ENCODE assay signal across 13 mouse cellular contexts in genomic region chr9:113738941-113739340, GRCm38 (mm10). TPM values are rescaled to one million over a fixed set of nuclear protein-coding genes. Genes with fewer than 3 reads are reported as not detected.
DNase-seq lines count a peak whose midpoint lies in the region; ATAC-seq and TF ChIP-seq lines count a peak whose summit lies in the region.
"Had no signal": no experiment of that assay in that cellular context is flagged by ENCODE, and none has a peak within 500 bp of the region (broad histone marks: within the 10 kb centered on the region; RNA-seq: fewer than 3 reads in every experiment).

No protein-coding gene starts in this region.

- H3K4me2 ChIP-seq in liver, embryonic 12.5 days = no peak overlapping the region
- H3K4me2 ChIP-seq: hindbrain, embryonic 15.5 days; liver, embryonic 13.5 days had no signal

- peaks cover 8% of the 10 kb centered on the region; the same call in 1 of the 2 replicates for H3K79me2 ChIP-seq in liver, adult 2 months (ENCODE audit: control insufficient read depth, insufficient read depth, low read length)

- no peaks in the 10 kb centered on the region for H3K27me3 ChIP-seq in liver, adult 2 months (ENCODE audit: control insufficient read depth, insufficient read depth, low read length)
- H3K27me3 ChIP-seq in liver, embryonic 12.5 days (replicated peaks) = no peaks in the 10 kb centered on the region
- H3K27me3 ChIP-seq: hindbrain, embryonic 15.5 days; liver, embryonic 13.5 days had no signal

- no peak for TF ChIP-seq POLR2A in liver, adult 2 months (IDR thresholded peaks at IDR 0.05; ENCODE audit: extremely low read depth, insufficient read depth, low read length)

- no peak for TF ChIP-seq CTCF in liver, adult 2 months (IDR thresholded peaks at IDR 0.05; ENCODE audit: low read depth, low read length)

- H3K36me3 ChIP-seq in liver, adult 2 months (ENCODE audit: control insufficient read depth, insufficient read depth, low read length) = no peaks in the 10 kb centered on the region
- H3K36me3 ChIP-seq in liver, embryonic 12.5 days = no peaks in the 10 kb centered on the region
- H3K36me3 ChIP-seq: hindbrain, embryonic 15.5 days; liver, embryonic 13.5 days had no signal

- WGBS in liver, adult 2 months = 68% methylated on average over 6 of the region's 6 CpGs
- WGBS in liver, embryonic 12.5 days (ENCODE audit: insufficient replicate concordance) = 79% methylated on average over 6 of the region's 6 CpGs

- DNase-seq in adrenal gland, adult 8-10 months = peak; percentile 28
- DNase-seq in adrenal gland, postnatal 4 days (ENCODE audit: low spot score in 2 of 2) = no peak
- peak; percentile 34 for DNase-seq in liver, adult 2 months (ENCODE audit: extremely low read depth, low read depth, low spot score)
- DNase-seq in heart, postnatal 25 days (ENCODE audit: low spot score) = peak; percentile 64
- DNase-seq in lung, postnatal 25 days (ENCODE audit: low spot score) = peak; percentile 52
- DNase-seq in ovary, postnatal 14 days (ENCODE audit: low spot score) = no peak
- no peak for DNase-seq in MN1 (ENCODE audit: low spot score)
- DNase-seq: cerebellum, adult 9-10 months; liver, embryonic 13.5 days; right cerebral cortex, adult 18-20 months; thymus, adult 2 months had no signal

- no peaks in the 10 kb centered on the region for H3K9me3 ChIP-seq in liver, embryonic 12.5 days (replicated peaks)
- H3K9me3 ChIP-seq: hindbrain, embryonic 15.5 days; liver, embryonic 13.5 days had no signal

- H3K9ac ChIP-seq in liver, adult 2 months (ENCODE audit: low read depth, low read length) = no peak overlapping the region
- no peak overlapping the region for H3K9ac ChIP-seq in liver, embryonic 12.5 days
- H3K9ac ChIP-seq: hindbrain, embryonic 15.5 days; liver, embryonic 13.5 days had no signal

- no peak for ATAC-seq in liver, embryonic 12.5 days

- H3K27ac ChIP-seq in liver, adult 2 months (replicated peaks; ENCODE audit: insufficient read depth, low read depth, low read length) = no peak overlapping the region
- no peak overlapping the region for H3K27ac ChIP-seq in liver, embryonic 12.5 days
- H3K27ac ChIP-seq: hindbrain, embryonic 15.5 days; liver, embryonic 13.5 days had no signal

- intact Hi-C loops in heart, postnatal 25 days (cut with DNase I) = no loop called here

- no peak overlapping the region for H3K4me3 ChIP-seq in liver, adult 2 months (ENCODE audit: insufficient read depth, low read depth, low read length)
- H3K4me3 ChIP-seq in liver, embryonic 12.5 days = no peak overlapping the region
- H3K4me3 ChIP-seq: hindbrain, embryonic 15.5 days; liver, embryonic 13.5 days had no signal

- H3K4me1 ChIP-seq in liver, adult 2 months (ENCODE audit: control insufficient read depth, insufficient read depth, low read length) = peaks cover 8% of the 10 kb centered on the region
- H3K4me1 ChIP-seq in liver, embryonic 12.5 days = peaks cover 29% of the 10 kb centered on the region

RNA-seq across cellular contexts. Expression of gene Clasp2, which starts 2.3 kb away (rescaled TPM):
- total RNA-seq in adrenal gland, adult 8-10 months (2022) = 100 to 1,000 TPM; 122 to 289 (median 183) TPM
- 10 to 100 TPM; 95.4 TPM for total RNA-seq in adrenal gland, postnatal 4 days (2021)
- 16.2 and 17.4 TPM in 2 replicates for total RNA-seq in liver, adult 2 months (2014; rRNA removed)
- polyA plus RNA-seq in liver, adult 2 months (2012; rRNA removed) = 2.3 and 2.6 TPM in 2 replicates
- polyA plus RNA-seq in liver, embryonic 12.5 days (2016; fragmentation: Nextera tagmentation; extraction: Ambion mirVana) = 23.1 and 24.2 TPM in 2 replicates
- total RNA-seq in heart, postnatal 25 days (2021) = 10 to 100 TPM; 48.0 to 57.5 TPM

RNA-seq across cellular contexts. Expression of gene Pdcd6ip, which starts 30.9 kb away (rescaled TPM):
- 100 to 1,000 TPM; 176 to 225 (median 190) TPM for total RNA-seq in adrenal gland, adult 8-10 months (2022)
- 100 to 1,000 TPM; 126 to 142 TPM for total RNA-seq in adrenal gland, postnatal 4 days (2021)
- total RNA-seq in liver, adult 2 months (2014; rRNA removed) = 33.9 and 44.2 TPM in 2 replicates
- 41.0 and 56.6 TPM in 2 replicates for polyA plus RNA-seq in liver, adult 2 months (2012; rRNA removed)
- polyA plus RNA-seq in liver, embryonic 12.5 days (2016; fragmentation: Nextera tagmentation; extraction: Ambion mirVana) = 56.1 and 56.4 TPM in 2 replicates
- 10 to 100 TPM; 61.5 to 66.9 TPM for total RNA-seq in heart, postnatal 25 days (2021)

Comparison
In these comparisons a context has a peak if more than half of its experiments do, and no peak if none do; other contexts are left out.
1. DNase-seq: peak in adrenal gland, adult 8-10 months (single experiment), liver, adult 2 months (single experiment), heart, postnatal 25 days (single experiment) and lung, postnatal 25 days (single experiment); none in adrenal gland, postnatal 4 days (0 of 2), ovary, postnatal 14 days (single experiment) and MN1 (single experiment).